Mouse (Mus musculus) bone marrow, adult 2 months (tissue): ENCODE data around the gene Rbm6. TPM values are rescaled to one million over a fixed set of nuclear protein-coding genes. Genes with fewer than 3 reads are reported as not detected.

Source experiments
- H3K27ac ChIP-seq: fragments of 200-500 bp; 2 replicates; pipeline ENCODE4 v1.5.1; 2012; ENCODE audit warnings: low read depth, mild to moderate bottlenecking, control low read depth, inconsistent platforms, low read length; ENCODE audit not compliant: control insufficient read depth, poor library complexity, insufficient read depth
- H3K4me1 ChIP-seq: fragments of 200-500 bp; 2 replicates; pipeline ENCODE4 v1.6.1; 2011; ENCODE audit warnings: low read length; ENCODE audit not compliant: control insufficient read depth, insufficient read depth
- H3K4me3 ChIP-seq: fragments of 200-500 bp; replicated peaks from 2 replicates; pipeline ENCODE3; 2011; ENCODE audit warnings: mild to moderate bottlenecking, low read depth, low read length, control low read depth; ENCODE audit not compliant: control insufficient read depth
- CTCF ChIP-seq: fragments of 200-500 bp; IDR thresholded peaks from 2 replicates; pipeline ENCODE4 v1.5.1; 2011; ENCODE audit warnings: low read length, control low read depth; ENCODE audit not compliant: control insufficient read depth, insufficient read depth
- POLR2A ChIP-seq: fragments of 200-500 bp; IDR thresholded peaks from 2 replicates; pipeline ENCODE4 v1.6.1; 2011; ENCODE audit warnings: low read depth, mild to moderate bottlenecking, control low read depth, low read length, borderline replicate concordance; ENCODE audit not compliant: control insufficient read depth
- WGBS: fragments of 180-500 bp; shearing (Covaris S2); methylation state at CpG from one replicate; pipeline ENCODE4 v1.1.7; 2018; 5-methylcytosine and 5-hydroxymethylcytosine counted together
- polyA plus RNA-seq: library from polyadenylated mRNA; stranded (reverse); fragments of >200 nt; gene quantifications from 2 replicates; pipeline ENCODE4 v1.2.4, GENCODE M21; 2011; ENCODE audit warnings: low replicate concordance; ENCODE audit not compliant: missing spikeins, insufficient read depth, insufficient read length

Gene Rbm6
- polyA plus RNA-seq, 1 experiment: 110 TPM

GRCm38 (mm10) chr9:107891023-107891422, 18.0 kb upstream of the Rbm6 start:
- no peak overlapping the region for H3K4me3 ChIP-seq
- H3K27ac ChIP-seq: no peak overlapping the region
- TF ChIP-seq POLR2A: no peak
- TF ChIP-seq CTCF: peak; percentile 64
- H3K4me1 ChIP-seq: no peaks in the 10 kb centered on the region
- WGBS: 85% methylated on average over 1 of the region's 1 CpGs

DNA sequence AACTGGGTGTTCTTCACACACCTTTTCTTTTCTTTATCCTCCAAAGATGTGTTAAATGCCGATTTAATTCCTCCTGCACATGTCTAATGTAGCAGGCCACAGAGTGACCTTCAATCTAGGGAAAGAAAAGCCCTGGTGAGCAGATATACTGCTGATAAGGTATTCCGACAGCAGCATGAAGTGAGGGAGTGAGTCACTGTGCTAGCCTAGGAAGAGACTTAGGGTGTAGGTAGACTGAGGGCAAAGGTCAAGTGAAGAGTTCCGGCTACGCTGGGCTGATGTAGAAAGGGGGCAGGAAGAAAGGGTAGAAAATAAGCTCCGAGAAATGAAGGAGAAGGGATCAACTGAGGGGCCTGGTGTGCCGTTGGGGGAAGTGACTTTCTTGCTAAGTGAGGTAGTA, 17.2 kb upstream of the Rbm6 start:
- Histone ChIP-seq H3K4me3 (no peak overlapping the region), H3K27ac (no peak overlapping the region), H3K4me1 (no peaks in the 10 kb centered on the region)
- 87% methylated on average over 6 of the region's 6 CpGs for WGBS
- TF ChIP-seq CTCF (no peak), POLR2A (no peak)

DNA sequence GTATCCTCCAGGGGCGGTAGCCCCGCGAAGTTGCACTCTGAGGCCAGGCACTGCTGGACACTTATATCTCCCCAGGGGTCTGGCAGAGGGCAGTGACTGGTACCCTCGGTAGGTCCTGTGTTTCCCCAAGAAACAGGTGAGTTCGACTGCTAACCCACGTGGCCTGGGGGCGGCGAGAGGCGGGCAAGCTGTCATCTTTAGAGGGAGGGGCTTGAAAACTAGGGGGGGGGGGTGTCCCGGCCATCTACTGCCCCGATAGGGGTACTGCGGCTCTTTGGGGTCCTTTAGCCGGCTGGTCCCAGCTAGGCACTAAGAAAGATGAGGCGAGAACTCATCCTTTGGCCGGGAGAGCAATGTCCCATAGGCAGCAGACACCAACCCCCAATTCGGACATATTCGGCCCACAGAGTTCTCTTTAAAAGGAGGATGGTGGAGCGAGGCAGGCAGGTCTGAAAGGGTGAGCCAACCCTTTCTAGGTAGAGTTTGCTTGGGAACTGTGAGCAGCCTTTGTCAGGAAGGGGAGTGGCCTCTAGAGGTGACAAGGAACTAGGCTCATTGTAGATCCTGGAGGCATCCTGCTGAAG, 15.3 kb upstream of the Rbm6 start:
- 1% methylated on average over 18 of the region's 18 CpGs for WGBS
- Histone ChIP-seq H3K4me3 (peak overlapping the region; percentile 92), H3K4me1 (no peaks in the 10 kb centered on the region), H3K27ac (peak overlapping the region; percentile 74)
- TF ChIP-seq POLR2A: no peak
- TF ChIP-seq CTCF: no peak

DNA sequence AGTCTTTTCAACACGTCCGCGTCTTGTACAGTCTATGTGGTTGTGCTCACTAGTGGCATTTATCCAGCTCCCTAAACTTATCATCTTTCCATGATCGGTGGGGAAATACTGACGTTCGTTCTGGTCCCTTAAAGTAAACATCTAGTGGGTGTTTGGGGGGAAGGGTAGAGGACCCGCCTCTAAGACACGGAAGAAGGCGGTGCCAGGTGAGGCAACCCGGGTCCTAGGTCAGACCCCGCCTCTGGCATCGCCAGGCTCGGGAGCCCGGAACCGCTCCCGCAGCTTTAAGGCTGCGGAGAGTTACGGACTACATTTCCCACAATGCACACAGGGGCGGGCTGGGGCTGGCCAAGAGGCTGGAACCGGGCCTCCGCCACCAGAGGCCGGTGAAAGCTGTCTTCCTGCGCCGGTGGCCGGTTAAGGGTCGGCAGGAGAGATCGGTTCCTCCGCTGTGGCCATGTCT, 14.8 kb upstream of the Rbm6 start, which contains the start of gene Mon1a:
Mon1a (plus strand) TSS at position 348 of the 463 bp plus-strand sequence.
- Histone ChIP-seq H3K4me1 (no peaks in the 10 kb centered on the region), H3K4me3 (peak within 1 kb of the TSS; percentile 92), H3K27ac (peak within 1 kb of the TSS; percentile 74)
- WGBS: under 1% methylated on average over 28 of the region's 28 CpGs
- TF ChIP-seq POLR2A (peak; percentile 74; the same call in 1 of the 2 replicates), CTCF (no peak)

- no peak overlapping the region for H3K4me3 ChIP-seq
- TF ChIP-seq POLR2A (no peak), CTCF (no peak)
- 56% methylated on average over 4 of the region's 4 CpGs for whole genome bisulfite sequencing
- no peak overlapping the region for H3K27ac ChIP-seq
- no peaks in the 10 kb centered on the region for H3K4me1 ChIP-seq
Observed at GRCm38 (mm10) chr9:107880411-107880810, 7.4 kb upstream of the Rbm6 start.

DNA sequence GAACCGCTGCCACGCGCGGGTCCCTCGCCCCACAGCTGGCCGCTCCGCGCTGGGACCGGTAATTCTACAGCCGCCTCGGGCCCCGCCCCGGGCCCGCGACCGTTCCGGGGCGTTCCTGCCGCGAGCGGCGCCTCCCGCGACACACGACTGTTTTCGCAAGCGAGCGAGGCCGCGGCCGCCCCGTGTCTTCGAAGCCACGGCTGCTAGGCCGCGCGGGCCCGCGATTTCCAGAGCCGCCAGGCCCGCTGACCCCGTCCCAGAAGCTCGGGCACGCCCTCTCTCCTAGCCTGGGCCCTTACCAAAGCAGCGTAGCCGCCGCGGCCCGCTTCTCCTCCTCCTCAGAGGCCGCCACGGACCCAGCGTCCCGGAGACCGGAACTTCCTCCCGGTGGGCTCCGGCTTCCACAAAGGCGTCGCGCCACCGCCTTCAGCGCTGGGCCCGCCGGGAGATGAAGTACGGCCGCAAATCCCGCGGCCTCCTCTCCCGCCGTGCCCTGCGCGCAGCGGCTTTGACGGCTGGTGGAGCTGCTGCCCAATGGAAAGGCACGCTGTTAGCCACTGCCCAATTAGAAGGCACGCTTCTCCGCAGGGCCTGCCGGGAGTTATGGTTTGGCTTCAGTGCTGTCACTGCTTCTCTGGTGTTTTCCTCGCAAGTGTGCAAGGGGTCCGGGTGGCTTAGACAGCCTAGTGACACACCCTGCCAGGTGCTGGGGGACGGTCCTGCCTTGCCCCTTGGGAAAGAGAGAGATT, 513 bp downstream of the Rbm6 start:
- Histone ChIP-seq H3K4me3 (peak overlapping the region; percentile 96), H3K4me1 (no peaks in the 10 kb centered on the region; the same call in none of the 2 replicates), H3K27ac (peak overlapping the region; percentile 98)
- TF ChIP-seq POLR2A: peak; percentile 57
- no peak for TF ChIP-seq CTCF
- under 1% methylated on average over 80 of the region's 80 CpGs for WGBS

DNA sequence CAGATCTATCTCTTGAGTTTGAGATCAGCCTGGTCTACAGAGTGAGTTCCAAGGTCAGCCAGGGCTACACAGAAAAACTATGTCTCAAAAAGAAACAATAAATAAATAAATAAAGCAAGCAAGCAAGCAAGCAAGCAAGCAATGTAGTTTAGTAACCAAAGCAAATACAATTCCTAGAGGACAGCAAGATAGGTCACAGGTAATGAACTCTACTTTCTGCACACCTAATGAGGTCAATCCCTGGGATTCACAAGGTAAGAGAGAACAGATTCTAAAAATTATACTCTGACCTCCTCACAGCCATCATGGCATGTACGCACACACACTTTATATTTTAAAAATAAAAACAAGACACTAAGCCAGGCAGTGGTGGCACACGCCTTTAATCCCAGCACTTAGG, 7.0 kb downstream of the Rbm6 start:
- 91% methylated on average over 2 of the region's 2 CpGs for WGBS
- H3K4me1 ChIP-seq: no peaks in the 10 kb centered on the region; the same call in none of the 2 replicates
- TF ChIP-seq CTCF (no peak), POLR2A (no peak)
- H3K27ac ChIP-seq: no peak overlapping the region
- H3K4me3 ChIP-seq: no peak overlapping the region

GRCm38 (mm10) chr9:107864493-107864892, 8.5 kb downstream of the Rbm6 start:
- no peak overlapping the region for H3K27ac ChIP-seq
- H3K4me3 ChIP-seq: no peak overlapping the region
- WGBS: 16% methylated on average over 1 of the region's 1 CpGs
- no peak for TF ChIP-seq POLR2A
- no peak for TF ChIP-seq CTCF
- no peaks in the 10 kb centered on the region; the same call in none of the 2 replicates for H3K4me1 ChIP-seq
